Mouse (Mus musculus): ENCODE measurements around the gene Igf2r. TPM values are rescaled to one million over a fixed set of nuclear protein-coding genes. Genes with fewer than 3 reads are reported as not detected.

The Igf2r gene
- polyA plus RNA-seq (2016; fragmentation: Nextera tagmentation; extraction: Ambion mirVana) = 141 and 272 TPM in 2 replicates

DNA sequence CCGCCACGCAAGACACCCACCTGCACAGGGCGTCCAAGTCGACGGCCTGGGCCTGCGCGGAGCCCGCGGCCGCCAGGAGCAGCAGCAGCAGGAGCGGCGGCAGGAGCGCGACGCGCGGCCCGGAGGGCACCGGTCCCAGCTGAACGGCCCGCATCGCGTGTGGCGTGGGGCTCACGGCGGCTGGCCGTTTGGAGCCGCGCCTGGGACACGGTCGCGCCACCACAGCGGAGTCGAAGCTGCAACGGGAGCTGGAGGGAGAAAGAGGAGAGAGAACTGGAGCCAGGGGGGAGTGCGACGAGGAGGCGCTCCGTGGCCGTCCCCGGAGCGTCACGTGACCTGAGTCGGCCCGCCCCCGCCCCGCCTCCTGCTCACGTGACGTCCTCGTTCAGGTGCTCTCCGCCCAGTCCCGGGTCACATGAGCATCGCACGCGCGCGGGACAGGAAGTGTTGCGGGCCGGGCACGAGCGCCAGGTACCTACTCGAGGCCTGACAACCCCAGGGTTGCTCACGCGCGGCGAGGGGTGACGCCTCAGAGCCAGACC lies at the start of gene Igf2r:
Gene Igf2r, minus strand, starts transcription at position 285 of the 542 bp plus-strand sequence.
- peaks cover 87% of the 10 kb centered on the region for H3K36me3 ChIP-seq

DNA sequence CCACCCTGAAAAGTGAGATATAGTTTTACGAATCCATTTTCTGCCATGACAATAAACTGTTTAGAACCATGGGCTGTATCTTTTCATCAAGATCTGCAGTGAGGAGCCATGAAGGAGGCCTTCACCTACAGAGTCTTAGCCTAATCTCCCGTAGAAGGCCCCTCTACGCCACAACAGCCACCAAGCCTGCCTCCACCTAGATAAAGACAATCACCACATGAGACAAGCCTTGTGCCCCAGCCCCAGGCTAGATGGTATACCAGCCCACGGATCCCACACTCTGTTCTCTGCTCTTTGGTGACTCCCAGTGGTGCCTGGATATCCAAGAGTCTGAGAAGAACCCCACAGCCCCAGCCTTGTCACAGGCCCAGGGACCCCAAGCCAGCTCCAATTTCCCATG lies 46.4 kb upstream of the Igf2r start:
- peaks cover 88% of the 10 kb centered on the region for H3K36me3 ChIP-seq
- H3K27me3 ChIP-seq (ENCODE audit: insufficient read depth, poor library complexity, severe bottlenecking) = no peaks in the 10 kb centered on the region
- 83% methylated on average over 4 of the region's 4 CpGs for WGBS
- no peak overlapping the region for H3K27ac ChIP-seq
- peaks cover 7% of the 10 kb centered on the region; the same call in 1 of the 2 replicates for H3K9me3 ChIP-seq
- no peak overlapping the region for H3K4me3 ChIP-seq
- H3K4me1 ChIP-seq = 0 out of 2 replicates have a peak, but pooled peaks cover 1% of the 10 kb centered on the region
- no peak for DNase-seq (ENCODE audit: low spot score)

More for the DNA sequence above, at the start of gene Igf2r:
- peak within 1 kb of the TSS; percentile 74 for H3K4me3 ChIP-seq
- H3K27ac ChIP-seq = peak within 1 kb of the TSS; percentile 96
- no peaks in the 10 kb centered on the region for H3K9me3 ChIP-seq
- DNase-seq (ENCODE audit: low spot score) = peak; percentile 93
- H3K4me1 ChIP-seq = peaks cover 48% of the 10 kb centered on the region
- no peaks in the 10 kb centered on the region for H3K27me3 ChIP-seq (ENCODE audit: insufficient read depth, poor library complexity, severe bottlenecking)
- 35% methylated on average over 67 of the region's 67 CpGs for WGBS

DNA sequence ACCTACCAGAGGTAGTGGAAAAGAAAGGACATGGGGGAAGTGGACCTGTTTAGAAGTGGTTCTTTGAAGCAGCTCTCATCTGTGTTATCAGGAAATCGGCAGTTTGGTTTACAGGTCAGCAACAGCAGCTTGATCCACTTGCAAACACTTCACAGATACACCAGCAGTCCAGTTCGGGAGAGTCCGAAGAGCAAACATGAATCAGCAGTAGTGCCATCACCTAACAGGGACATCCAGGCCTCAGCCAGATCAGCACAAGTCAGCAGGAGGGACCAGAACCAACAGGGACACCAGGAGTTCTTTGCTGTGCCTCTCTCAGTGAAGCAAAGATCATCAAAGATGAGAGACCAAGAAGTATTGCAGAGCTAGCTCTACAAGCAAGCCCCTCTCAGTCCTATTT lies 45.0 kb upstream of the Igf2r start:
- Histone ChIP-seq H3K4me1 (peaks cover 14% of the 10 kb centered on the region), H3K9me3 (peaks cover 5% of the 10 kb centered on the region; the same call in 1 of the 2 replicates), H3K27ac (no peak overlapping the region), H3K4me3 (no peak overlapping the region), H3K36me3 (peaks cover 74% of the 10 kb centered on the region), H3K27me3 (ENCODE audit: insufficient read depth, poor library complexity, severe bottlenecking) (no peaks in the 10 kb centered on the region)
- 62% methylated on average over 3 of the region's 3 CpGs for WGBS
- DNase-seq (ENCODE audit: low spot score) = no peak

DNA sequence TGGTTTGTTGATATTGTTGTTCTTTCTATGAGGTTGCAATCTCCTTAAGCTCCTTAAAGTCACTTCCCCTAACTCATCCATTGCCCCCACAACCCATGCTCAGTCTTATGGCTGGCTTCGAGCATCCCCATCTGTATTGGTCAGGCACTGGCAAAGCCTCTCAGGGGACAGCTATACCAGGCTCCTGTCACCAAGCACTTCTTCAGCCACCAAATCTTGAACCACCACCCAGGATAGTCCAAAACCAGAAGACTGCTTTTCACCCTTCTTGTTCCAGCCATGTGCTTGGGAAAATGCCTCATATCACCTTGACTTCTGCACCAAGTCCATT lies 41.5 kb upstream of the Igf2r start:
- no peak for DNase-seq (ENCODE audit: low spot score)
- no peaks in the 10 kb centered on the region for H3K27me3 ChIP-seq (ENCODE audit: insufficient read depth, poor library complexity, severe bottlenecking)
- WGBS = 86% methylated on average over 1 of the region's 1 CpGs

DNA sequence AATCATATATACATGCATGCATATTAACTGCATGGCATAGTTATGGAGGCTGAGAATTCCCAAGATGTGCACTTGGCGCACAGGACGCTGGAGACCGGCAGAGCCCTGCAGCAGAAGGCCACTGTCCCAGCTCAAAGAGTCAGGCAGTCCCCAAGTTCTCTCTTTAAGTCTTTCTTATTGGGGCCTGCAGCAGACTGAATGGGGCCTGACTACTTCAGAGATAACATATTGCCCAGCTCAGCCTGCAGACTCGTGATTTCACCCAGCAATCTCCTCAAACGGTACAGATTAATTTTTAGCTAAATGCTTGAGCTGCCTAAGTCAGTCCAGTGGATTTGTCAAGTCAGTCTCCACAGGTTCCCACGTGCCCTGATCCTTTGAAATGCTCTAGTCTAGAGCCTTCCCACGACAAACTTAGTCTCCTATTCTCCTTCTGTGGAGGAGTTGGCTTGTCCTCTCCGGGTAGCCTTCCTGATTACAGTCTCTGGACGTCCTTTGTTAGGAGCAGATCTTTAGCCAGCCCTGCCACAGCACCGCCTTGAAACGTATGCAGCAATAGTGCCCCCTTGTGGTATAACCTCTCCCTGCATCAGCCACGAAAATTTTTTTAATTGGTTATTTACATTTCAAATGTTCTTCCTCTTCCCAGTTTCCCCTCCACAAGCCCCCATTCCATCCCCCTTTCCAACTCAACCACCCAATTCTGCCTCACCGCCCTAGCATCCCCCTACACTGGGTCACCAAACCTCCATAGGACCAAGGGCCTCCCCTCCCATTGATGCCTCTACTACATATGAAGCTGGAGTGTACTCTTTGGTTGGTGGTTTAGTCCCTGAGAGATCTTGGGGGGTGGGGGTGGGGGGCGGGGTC lies 40.9 kb upstream of the Igf2r start:
- Histone ChIP-seq H3K27ac (peak overlapping the region; percentile 87), H3K36me3 (peaks cover 36% of the 10 kb centered on the region), H3K4me3 (no peak overlapping the region), H3K4me1 (peaks cover 29% of the 10 kb centered on the region), H3K27me3 (ENCODE audit: insufficient read depth, poor library complexity, severe bottlenecking) (no peaks in the 10 kb centered on the region), H3K9me3 (no peaks in the 10 kb centered on the region)
- DNase-seq (ENCODE audit: low spot score) = no peak
- 16% methylated on average over 14 of the region's 14 CpGs for WGBS

More for the DNA sequence above, 41.5 kb upstream of the Igf2r start:
- Histone ChIP-seq H3K9me3 (no peaks in the 10 kb centered on the region), H3K36me3 (peaks cover 41% of the 10 kb centered on the region), H3K4me1 (peaks cover 29% of the 10 kb centered on the region), H3K4me3 (no peak overlapping the region), H3K27ac (peak overlapping the region; percentile 87)

DNA sequence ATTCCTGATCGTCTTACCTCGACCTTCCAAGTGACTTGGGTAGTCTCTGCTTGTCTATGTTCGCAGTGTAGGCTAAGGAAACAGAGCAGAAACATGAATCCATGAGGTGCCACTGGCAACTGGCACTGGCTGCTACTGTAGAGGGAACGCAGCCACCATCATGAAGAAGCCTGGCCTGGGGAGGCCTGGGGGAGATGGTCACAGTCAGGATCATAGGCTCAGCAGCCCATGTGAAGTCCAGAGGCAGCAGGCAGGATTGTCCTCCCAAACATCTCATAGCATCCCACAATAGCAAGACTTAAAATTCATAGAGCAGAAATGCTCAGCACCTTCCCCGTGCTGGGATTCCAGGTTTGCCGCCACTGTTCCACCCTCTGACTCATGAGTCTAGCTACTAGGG lies 39.4 kb upstream of the Igf2r start:
- DNase-seq (ENCODE audit: low spot score) = no peak
- H3K9me3 ChIP-seq = no peaks in the 10 kb centered on the region
- H3K4me1 ChIP-seq = peaks cover 29% of the 10 kb centered on the region
- WGBS = 81% methylated on average over 6 of the region's 6 CpGs
- no peak overlapping the region for H3K4me3 ChIP-seq
- no peaks in the 10 kb centered on the region for H3K27me3 ChIP-seq (ENCODE audit: insufficient read depth, poor library complexity, severe bottlenecking)
- H3K27ac ChIP-seq = peak overlapping the region; percentile 87; the same call in 1 of the 2 replicates
- peaks cover 28% of the 10 kb centered on the region for H3K36me3 ChIP-seq

DNA sequence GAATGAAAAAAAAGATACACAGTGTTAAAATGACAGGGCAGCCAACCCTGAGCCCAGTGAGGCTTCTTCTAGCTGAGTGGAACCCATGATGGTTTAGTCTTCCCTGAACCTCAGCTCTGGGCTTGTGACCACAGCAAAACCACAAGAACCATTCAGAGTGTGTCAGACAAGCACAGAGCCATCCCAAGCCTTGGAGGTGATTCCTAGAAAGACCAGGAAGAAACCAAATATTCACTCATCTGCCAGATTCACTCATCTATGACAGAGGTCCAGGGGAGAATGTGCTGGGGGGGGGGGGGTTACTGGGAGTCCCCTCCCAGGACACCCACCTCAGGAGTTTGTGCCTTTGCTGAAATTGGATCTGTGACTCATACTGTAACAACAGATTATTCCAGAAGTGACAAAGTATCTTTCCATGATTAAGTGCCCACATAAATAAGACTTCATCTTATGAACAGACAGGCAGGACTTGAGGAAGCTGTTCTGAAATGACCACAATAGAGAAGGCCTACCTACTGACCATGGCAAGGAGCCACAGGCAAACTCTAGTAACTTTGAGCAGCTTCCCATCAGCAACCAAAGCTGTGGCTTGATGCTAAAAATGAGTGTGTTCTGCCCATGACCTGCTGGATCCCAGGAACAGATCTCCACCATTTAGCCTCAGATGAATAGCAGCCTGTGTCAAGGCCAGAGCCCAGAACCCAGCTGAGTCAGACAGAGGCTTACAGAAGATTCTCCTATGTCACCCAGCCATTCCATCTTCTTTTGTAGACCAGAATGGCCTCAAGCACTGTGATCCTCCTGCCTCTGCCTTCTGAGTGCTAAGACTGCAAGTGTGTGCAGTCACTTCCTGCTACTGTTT lies 35.4 kb upstream of the Igf2r start:
- DNase-seq (ENCODE audit: low spot score) = peak; percentile 46
- Histone ChIP-seq H3K27me3 (ENCODE audit: insufficient read depth, poor library complexity, severe bottlenecking) (no peaks in the 10 kb centered on the region), H3K9me3 (no peaks in the 10 kb centered on the region), H3K27ac (peak overlapping the region; percentile 25; the same call in 1 of the 2 replicates), H3K4me3 (no peak overlapping the region), H3K4me1 (peaks cover 22% of the 10 kb centered on the region), H3K36me3 (peaks cover 14% of the 10 kb centered on the region; the same call in 1 of the 2 replicates)

DNA sequence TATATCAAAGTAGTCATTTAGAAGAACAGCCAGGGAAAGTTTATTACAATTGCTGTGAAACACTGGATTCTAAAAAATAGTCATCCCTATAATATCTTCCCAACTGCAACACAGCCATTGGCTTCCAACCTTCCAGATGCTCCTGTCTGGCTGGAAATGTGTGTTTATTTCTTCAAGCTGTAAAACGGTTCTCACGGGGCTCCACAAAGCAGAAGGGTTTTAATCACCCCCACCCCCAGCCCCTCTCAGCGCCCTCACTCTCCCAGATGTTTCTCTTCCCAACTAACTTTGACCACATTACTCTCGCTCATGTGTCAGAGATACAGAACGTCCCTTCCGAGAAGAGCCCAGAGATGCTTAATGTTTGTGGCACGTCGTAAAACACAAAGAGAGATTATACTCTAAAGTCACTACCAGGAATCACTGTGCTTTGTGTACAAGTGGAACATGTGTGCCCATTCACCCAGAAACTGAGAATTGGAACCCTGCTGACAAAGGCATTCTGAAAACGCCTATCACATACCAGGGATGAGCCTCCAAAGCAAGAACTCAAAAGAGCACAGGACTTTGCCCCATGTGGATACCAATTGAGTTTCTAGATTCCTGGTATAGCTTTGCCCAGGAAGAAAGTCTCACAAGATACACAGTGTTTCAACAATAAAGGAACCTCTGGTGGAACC lies 32.5 kb upstream of the Igf2r start:
- Histone ChIP-seq H3K36me3 (peaks cover 23% of the 10 kb centered on the region), H3K4me3 (no peak overlapping the region), H3K27me3 (ENCODE audit: insufficient read depth, poor library complexity, severe bottlenecking) (no peaks in the 10 kb centered on the region), H3K9me3 (no peaks in the 10 kb centered on the region), H3K27ac (0 out of 2 replicates have a peak overlapping the region, but pooled peaks have one; percentile 47), H3K4me1 (peaks cover 26% of the 10 kb centered on the region)
- 64% methylated on average over 9 of the region's 9 CpGs for WGBS
- DNase-seq (ENCODE audit: low spot score) = peak; percentile 73

DNA sequence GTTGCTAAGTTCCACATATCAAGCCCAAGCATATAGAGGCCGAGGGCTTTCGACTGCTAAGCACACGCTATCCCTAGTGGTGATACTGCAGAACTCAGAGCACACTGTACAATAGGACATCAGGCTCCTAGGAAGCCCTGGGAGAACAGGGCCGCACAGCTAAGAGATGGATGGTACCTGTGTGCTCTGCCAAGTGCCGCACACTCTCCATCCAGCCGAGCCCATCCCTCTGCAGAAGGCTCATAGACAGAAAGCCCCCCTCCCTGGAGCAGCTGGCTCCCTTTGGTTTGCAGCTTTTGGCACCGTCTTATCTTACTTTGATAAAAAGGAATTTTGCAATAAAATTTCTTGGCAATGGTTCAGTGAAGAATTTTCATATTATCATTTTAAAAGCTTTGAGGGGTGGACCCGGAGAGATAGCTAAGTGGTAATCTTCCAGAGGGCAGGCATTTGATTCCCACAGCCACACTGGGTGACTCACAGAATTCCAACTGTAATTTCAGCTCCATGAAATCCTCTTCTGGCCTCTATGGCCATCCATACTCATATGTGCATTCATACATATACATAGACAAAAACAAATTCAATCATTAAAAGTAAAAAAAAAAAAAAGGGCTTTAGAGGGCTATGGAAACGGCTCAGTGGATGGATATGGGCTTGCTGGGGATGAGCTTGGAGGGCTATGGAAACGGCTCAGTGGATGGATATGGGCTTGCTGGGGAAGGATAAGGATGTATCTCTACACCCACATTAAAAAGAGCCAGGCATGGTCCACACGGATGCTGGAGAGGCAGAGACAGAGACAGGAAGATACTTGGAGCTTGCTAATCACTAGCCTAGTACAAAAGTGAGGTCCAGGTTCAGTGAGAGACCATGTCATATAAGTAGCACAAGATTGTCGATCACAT lies 30.2 kb upstream of the Igf2r start:
- 63% methylated on average over 12 of the region's 12 CpGs for WGBS
- Histone ChIP-seq H3K36me3 (peaks cover 33% of the 10 kb centered on the region), H3K27me3 (ENCODE audit: insufficient read depth, poor library complexity, severe bottlenecking) (no peaks in the 10 kb centered on the region), H3K4me3 (no peak overlapping the region), H3K27ac (peak overlapping the region; percentile 83), H3K4me1 (peaks cover 43% of the 10 kb centered on the region), H3K9me3 (no peaks in the 10 kb centered on the region)
- DNase-seq (ENCODE audit: low spot score) = peak; percentile 77

DNA sequence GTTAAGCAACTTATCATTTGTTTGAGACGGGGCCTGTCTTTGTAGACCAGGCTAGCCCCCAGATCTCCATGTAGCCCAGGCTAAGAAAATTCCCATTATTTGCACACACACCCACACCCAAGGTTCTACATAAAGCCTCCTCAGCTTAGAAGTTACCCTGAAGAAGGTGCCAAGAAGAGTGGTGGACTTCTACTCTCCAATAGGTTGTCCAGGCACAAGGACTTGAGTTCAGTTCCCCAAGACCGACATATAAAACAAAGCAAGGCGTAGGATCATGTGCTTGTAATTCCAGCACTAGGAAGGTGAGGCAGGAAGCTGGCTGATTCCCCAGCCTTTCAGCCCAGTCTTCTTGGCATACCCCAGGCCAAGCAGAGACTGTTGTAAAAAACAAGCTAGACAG lies 29.1 kb upstream of the Igf2r start:
- Histone ChIP-seq H3K27ac (peak overlapping the region; percentile 83), H3K4me1 (peaks cover 53% of the 10 kb centered on the region), H3K9me3 (no peaks in the 10 kb centered on the region), H3K4me3 (no peak overlapping the region), H3K27me3 (ENCODE audit: insufficient read depth, poor library complexity, severe bottlenecking) (no peaks in the 10 kb centered on the region), H3K36me3 (peaks cover 40% of the 10 kb centered on the region)
- WGBS = 86% methylated on average over 3 of the region's 3 CpGs
- DNase-seq (ENCODE audit: low spot score) = peak; percentile 57

DNA sequence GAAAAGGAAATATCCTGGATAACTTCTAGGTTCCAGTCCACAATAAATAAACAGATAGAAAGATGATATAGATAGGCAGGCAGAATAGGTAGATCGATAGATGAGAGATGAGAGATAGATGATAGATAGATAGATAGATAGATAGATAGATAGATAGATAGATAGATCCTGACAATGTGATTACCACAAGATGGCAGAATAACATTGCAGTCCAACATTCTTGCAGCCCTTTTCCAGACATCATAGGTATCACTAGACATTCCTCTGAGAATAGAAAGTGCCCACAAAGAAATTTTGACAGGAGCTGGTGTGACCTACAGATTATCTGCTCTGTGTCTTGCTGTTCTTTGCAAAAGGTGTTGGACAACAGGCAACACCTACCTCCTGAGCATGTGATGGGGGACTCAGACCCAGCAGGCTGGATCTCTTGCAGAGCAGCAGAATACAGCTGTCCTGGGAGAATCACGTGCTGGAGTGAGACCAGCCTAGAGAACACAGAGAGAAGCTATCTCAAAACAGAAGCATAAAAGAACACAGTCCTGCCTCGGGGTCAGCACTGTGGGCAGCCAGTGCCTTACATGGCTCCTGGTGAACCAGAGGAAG lies 28.1 kb upstream of the Igf2r start:
- Histone ChIP-seq H3K27ac (peak overlapping the region; percentile 88), H3K36me3 (peaks cover 40% of the 10 kb centered on the region), H3K9me3 (no peaks in the 10 kb centered on the region), H3K27me3 (ENCODE audit: insufficient read depth, poor library complexity, severe bottlenecking) (no peaks in the 10 kb centered on the region), H3K4me1 (peaks cover 61% of the 10 kb centered on the region), H3K4me3 (no peak overlapping the region)
- DNase-seq (ENCODE audit: low spot score) = no peak
- 52% methylated on average over 3 of the region's 3 CpGs for WGBS

Measured in heart, embryonic 10.5 days (tissue).